Mouse (Mus musculus) neural tube, embryonic 14.5 days (tissue): ENCODE results near the gene Sgsm1. TPM values are rescaled to one million over a fixed set of nuclear protein-coding genes. Genes with fewer than 3 reads are reported as not detected.
"Not testable (repeated sequence)": the region's sequence is repeated elsewhere in the genome, so short reads cannot be mapped to it uniquely, and the experiment has no call there.

ENCODE experiments used
- ATAC-seq: fragments of 200-750 bp; cut with Nextera tagmentation; 2 replicates; pipeline ENCODE4 v1.8.0; 2017; ENCODE audit warnings: low read depth, mild to moderate bottlenecking, moderate TSS enrichment, moderate library complexity
- H3K27ac ChIP-seq: fragments of 300-500 bp; sonication (generic); 2 replicates; pipeline ENCODE4 v1.5.1; 2014; ENCODE audit warnings: low read depth, mild to moderate bottlenecking, control low read depth, low read length, moderate library complexity, mixed read lengths
- H3K27me3 ChIP-seq: fragments of 300-500 bp; sonication (generic); 2 replicates; pipeline ENCODE4 v1.6.1; 2014; ENCODE audit warnings: low read length; ENCODE audit not compliant: control insufficient read depth, insufficient read depth
- H3K36me3 ChIP-seq: fragments of 300-500 bp; sonication (generic); 2 replicates; pipeline ENCODE4 v1.6.1; 2014; ENCODE audit warnings: low read length, mixed read lengths; ENCODE audit not compliant: control insufficient read depth, insufficient read depth
- H3K4me1 ChIP-seq: fragments of 300-500 bp; sonication (generic); 2 replicates; pipeline ENCODE4 v1.6.1; 2014; ENCODE audit warnings: low read length; ENCODE audit not compliant: control insufficient read depth, insufficient read depth
- H3K4me2 ChIP-seq: fragments of 300-500 bp; sonication (generic); 2 replicates; pipeline ENCODE4 v1.6.1; 2014; ENCODE audit warnings: mild to moderate bottlenecking, low read depth, low read length, control low read depth
- H3K4me3 ChIP-seq: fragments of 300-500 bp; sonication (generic); 2 replicates; pipeline ENCODE4 v1.5.1; 2014; ENCODE audit warnings: low read depth, low read length, control low read depth, mixed read lengths
- H3K9ac ChIP-seq: fragments of 300-500 bp; sonication (generic); replicated peaks from 2 replicates; pipeline ENCODE4 v1.6.1; 2014; ENCODE audit warnings: low read depth, mild to moderate bottlenecking, control low read depth, low read length, mixed read lengths
- H3K9me3 ChIP-seq: fragments of 300-500 bp; sonication (generic); 2 replicates; pipeline ENCODE4 v1.6.1; 2016; ENCODE audit warnings: low read length; ENCODE audit not compliant: control insufficient read depth
- WGBS: fragments of 180-500 bp; shearing (Covaris S2); extraction: QIAGEN DNeasy Blood & Tissue Kit; methylation state at CpG from one replicate; pipeline ENCODE4 v1.1.7; 2014; 5-methylcytosine and 5-hydroxymethylcytosine counted together
- polyA plus RNA-seq: library from polyadenylated mRNA; unstranded; fragments of >200 nt; fragmentation: Nextera tagmentation; extraction: Ambion mirVana; gene quantifications from 2 replicates; pipeline ENCODE4 v1.2.1, GENCODE M21; 2014

The Sgsm1 gene
- polyA plus RNA-seq, 1 experiment from 2014 or later, result 17.0 TPM

- no peak for ATAC-seq
- no peak overlapping the region for H3K27ac ChIP-seq
- no peak overlapping the region for H3K4me2 ChIP-seq
- WGBS, result 9% methylated on average over 13 of the region's 13 CpGs
- 0 out of 2 replicates have a peak, but pooled peaks cover 5% of the 10 kb centered on the region for H3K4me1 ChIP-seq
- no peaks in the 10 kb centered on the region for H3K9me3 ChIP-seq
- H3K36me3 ChIP-seq, result no peaks in the 10 kb centered on the region
- peaks cover 18% of the 10 kb centered on the region for H3K27me3 ChIP-seq
- H3K9ac ChIP-seq, result no peak overlapping the region
- H3K4me3 ChIP-seq, result no peak overlapping the region
Observed at GRCm38 (mm10) chr5:113348597-113348996, 38.0 kb upstream of the Sgsm1 start.

- no peak overlapping the region for H3K27ac ChIP-seq
- H3K36me3 ChIP-seq, result no peaks in the 10 kb centered on the region
- H3K4me1 ChIP-seq, result 0 out of 2 replicates have a peak, but pooled peaks cover 5% of the 10 kb centered on the region
- H3K9me3 ChIP-seq, result no peaks in the 10 kb centered on the region
- no peak for ATAC-seq
- H3K9ac ChIP-seq, result no peak overlapping the region
- no peak overlapping the region for H3K4me2 ChIP-seq
- H3K27me3 ChIP-seq, result peaks cover 14% of the 10 kb centered on the region
- H3K4me3 ChIP-seq, result no peak overlapping the region
- WGBS, result 30% methylated on average over 12 of the region's 12 CpGs
Observed at GRCm38 (mm10) chr5:113347593-113347992, 37.0 kb upstream of the Sgsm1 start.

GRCm38 (mm10) chr5:113346651-113347050 lies 36.1 kb upstream of the Sgsm1 start:
- H3K36me3 ChIP-seq, H3K4me3 ChIP-seq, H3K4me2 ChIP-seq, H3K4me1 ChIP-seq, H3K9ac ChIP-seq, H3K27ac ChIP-seq, H3K9me3 ChIP-seq, ATAC-seq: not testable (repeated sequence)
- WGBS, result 49% methylated on average over 6 of the region's 6 CpGs
- peaks cover 14% of the 10 kb centered on the region for H3K27me3 ChIP-seq

DNA sequence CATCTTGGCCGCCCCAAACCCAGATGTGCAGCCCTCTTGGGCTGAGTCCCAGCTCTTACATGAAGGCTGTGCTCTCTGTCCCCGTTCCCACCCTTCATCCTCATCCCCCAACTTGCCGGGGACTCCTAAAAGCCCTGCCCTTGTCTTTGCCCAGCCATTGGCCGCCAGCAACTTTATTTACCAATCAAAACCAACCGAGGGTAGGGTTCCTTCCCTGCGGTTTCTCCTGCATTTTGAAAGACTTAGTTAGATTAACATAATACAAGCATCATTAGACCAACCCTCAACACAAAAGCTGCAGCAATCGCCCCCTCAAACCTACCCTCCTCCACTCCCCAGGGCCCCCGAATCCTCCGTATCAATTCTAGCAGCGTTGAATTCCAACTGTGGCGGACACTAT lies 35.2 kb upstream of the Sgsm1 start:
- no peaks in the 10 kb centered on the region for H3K36me3 ChIP-seq
- H3K9me3 ChIP-seq, result no peaks in the 10 kb centered on the region
- 10% methylated on average over 11 of the region's 11 CpGs for WGBS
- H3K27me3 ChIP-seq, result peaks cover 14% of the 10 kb centered on the region
- H3K4me3 ChIP-seq, result no peak overlapping the region
- no peak overlapping the region for H3K27ac ChIP-seq
- 0 out of 2 replicates have a peak, but pooled peaks cover 5% of the 10 kb centered on the region for H3K4me1 ChIP-seq
- ATAC-seq, result no peak
- no peak overlapping the region for H3K4me2 ChIP-seq
- no peak overlapping the region for H3K9ac ChIP-seq

GRCm38 (mm10) chr5:113344635-113345386 lies 34.2 kb upstream of the Sgsm1 start:
- Histone ChIP-seq H3K4me2 (no peak overlapping the region), H3K36me3 (no peaks in the 10 kb centered on the region), H3K4me3 (no peak overlapping the region), H3K9ac (no peak overlapping the region), H3K27me3 (peaks cover 14% of the 10 kb centered on the region), H3K9me3 (no peaks in the 10 kb centered on the region), H3K4me1 (0 out of 2 replicates have a peak, but pooled peaks cover 5% of the 10 kb centered on the region), H3K27ac (no peak overlapping the region)
- no peak for ATAC-seq
- 28% methylated on average over 16 of the region's 16 CpGs for WGBS

DNA sequence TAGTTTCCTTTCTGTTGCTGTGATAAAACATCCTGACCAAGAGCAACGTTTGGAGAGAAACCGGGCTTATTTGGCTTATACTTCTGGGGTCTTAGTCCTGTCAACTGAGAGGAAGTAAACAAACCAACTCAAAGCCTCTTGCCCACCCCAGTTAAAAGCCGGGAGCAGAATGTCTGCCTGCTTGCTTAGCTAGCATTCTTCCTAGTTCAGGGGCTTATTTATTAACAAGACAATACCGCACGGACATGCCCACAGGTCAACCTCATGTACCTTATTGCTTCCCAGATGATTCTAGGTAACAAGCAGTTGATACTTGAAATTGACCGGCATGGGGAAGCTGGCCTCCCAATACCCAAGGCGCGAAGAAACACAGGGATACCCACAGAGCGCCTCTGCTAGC lies 25.7 kb upstream of the Sgsm1 start:
- Histone ChIP-seq H3K27me3 (peaks cover 19% of the 10 kb centered on the region), H3K9me3 (no peaks in the 10 kb centered on the region), H3K36me3 (no peaks in the 10 kb centered on the region), H3K27ac (no peak overlapping the region), H3K9ac (no peak overlapping the region), H3K4me2 (no peak overlapping the region), H3K4me3 (no peak overlapping the region), H3K4me1 (peaks cover 4% of the 10 kb centered on the region; the same call in 1 of the 2 replicates)
- ATAC-seq, result no peak
- WGBS, result 24% methylated on average over 9 of the region's 9 CpGs

GRCm38 (mm10) chr5:113335732-113336131 lies 25.1 kb upstream of the Sgsm1 start:
- Histone ChIP-seq H3K9me3 (no peaks in the 10 kb centered on the region), H3K36me3 (no peaks in the 10 kb centered on the region), H3K4me3 (no peak overlapping the region), H3K4me2 (peak overlapping the region; percentile 20; the same call in 1 of the 2 replicates), H3K27me3 (peaks cover 19% of the 10 kb centered on the region), H3K4me1 (peaks cover 4% of the 10 kb centered on the region; the same call in 1 of the 2 replicates), H3K9ac (no peak overlapping the region; the same call in 1 of the 2 replicates), H3K27ac (no peak overlapping the region)
- 1% methylated on average over 16 of the region's 17 CpGs for WGBS
- ATAC-seq, result no peak

GRCm38 (mm10) chr5:113334621-113335530 lies 24.3 kb upstream of the Sgsm1 start:
- H3K4me3 ChIP-seq, result no peak overlapping the region
- peaks cover 4% of the 10 kb centered on the region; the same call in 1 of the 2 replicates for H3K4me1 ChIP-seq
- no peak for ATAC-seq
- no peak overlapping the region for H3K27ac ChIP-seq
- H3K9me3 ChIP-seq, result no peaks in the 10 kb centered on the region
- WGBS, result 7% methylated on average over 34 of the region's 34 CpGs
- H3K36me3 ChIP-seq, result no peaks in the 10 kb centered on the region
- no peak overlapping the region; the same call in 1 of the 2 replicates for H3K9ac ChIP-seq
- H3K4me2 ChIP-seq, result peak overlapping the region; percentile 20; the same call in 1 of the 2 replicates
- peaks cover 19% of the 10 kb centered on the region for H3K27me3 ChIP-seq
